Comparison of ENCODE assay signal across 20 mouse cellular contexts in the genomic region with DNA sequence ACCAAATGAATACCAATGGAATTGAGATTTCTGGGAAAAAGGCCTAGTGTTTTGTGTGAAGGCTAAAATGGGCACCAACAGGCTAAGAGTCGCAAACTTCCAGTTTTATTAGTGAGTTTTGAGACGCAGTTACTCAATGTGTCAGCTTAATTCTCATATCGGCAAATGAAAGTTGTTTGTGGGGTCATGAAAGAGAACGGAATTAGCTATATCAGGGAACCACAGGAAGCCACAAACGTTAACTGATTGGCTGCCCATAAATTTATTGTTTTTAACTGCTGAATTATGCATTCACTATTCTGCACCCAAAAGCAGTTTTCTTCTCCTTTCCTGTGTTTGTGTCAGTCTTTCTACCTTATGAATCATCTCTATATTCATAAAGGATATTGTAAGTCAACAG.
"Had no signal": no experiment of that assay in that cellular context is flagged by ENCODE, and none has a peak within 500 bp of the region (broad histone marks: within the 10 kb centered on the region; RNA-seq: fewer than 3 reads in every experiment).

No protein-coding gene starts in this region.

- H3K27ac ChIP-seq: midbrain, embryonic 10.5 days; midbrain, embryonic 12.5 days; neural tube, embryonic 13.5 days; neural tube, embryonic 15.5 days had no signal

- H3K36me3 ChIP-seq: midbrain, embryonic 10.5 days; midbrain, embryonic 12.5 days; neural tube, embryonic 13.5 days; neural tube, embryonic 15.5 days had no signal

- H3K27me3 ChIP-seq: megakaryocyte, embryonic 14.5 days; midbrain, embryonic 12.5 days; neural tube, embryonic 13.5 days; neural tube, embryonic 15.5 days had no signal

- ATAC-seq: midbrain, embryonic 16.5 days had no signal

- H3K9me3 ChIP-seq: midbrain, embryonic 10.5 days; midbrain, embryonic 12.5 days; neural tube, embryonic 13.5 days; neural tube, embryonic 15.5 days had no signal

- H3K9ac ChIP-seq: lung, embryonic 14.5 days; midbrain, embryonic 12.5 days; neural tube, embryonic 13.5 days; neural tube, embryonic 15.5 days had no signal

- H3K4me2 ChIP-seq: lung, embryonic 14.5 days; midbrain, embryonic 12.5 days; neural tube, embryonic 13.5 days; neural tube, embryonic 15.5 days had no signal

- DNase-seq: lung, adult 18-20 months; lung, embryonic 14.5 days; lung, postnatal 10 days; lung, postnatal 4 days; midbrain, embryonic 14.5 days; retina, postnatal 1 day; right cerebral cortex, adult 18-20 months; right cerebral cortex, postnatal 25 days; right cerebral cortex, postnatal 4 days; spleen, adult 18-20 months; thymus, adult 18-20 months; thymus, postnatal 14 days; thymus, postnatal 36 days had no signal

- H3K4me1 ChIP-seq: megakaryocyte, embryonic 14.5 days; midbrain, embryonic 10.5 days; midbrain, embryonic 12.5 days; neural tube, embryonic 13.5 days; neural tube, embryonic 15.5 days had no signal

- H3K4me3 ChIP-seq: megakaryocyte, embryonic 14.5 days; midbrain, embryonic 10.5 days; midbrain, embryonic 12.5 days; myocyte; neural tube, embryonic 13.5 days; neural tube, embryonic 15.5 days had no signal
